In the genomic region with DNA sequence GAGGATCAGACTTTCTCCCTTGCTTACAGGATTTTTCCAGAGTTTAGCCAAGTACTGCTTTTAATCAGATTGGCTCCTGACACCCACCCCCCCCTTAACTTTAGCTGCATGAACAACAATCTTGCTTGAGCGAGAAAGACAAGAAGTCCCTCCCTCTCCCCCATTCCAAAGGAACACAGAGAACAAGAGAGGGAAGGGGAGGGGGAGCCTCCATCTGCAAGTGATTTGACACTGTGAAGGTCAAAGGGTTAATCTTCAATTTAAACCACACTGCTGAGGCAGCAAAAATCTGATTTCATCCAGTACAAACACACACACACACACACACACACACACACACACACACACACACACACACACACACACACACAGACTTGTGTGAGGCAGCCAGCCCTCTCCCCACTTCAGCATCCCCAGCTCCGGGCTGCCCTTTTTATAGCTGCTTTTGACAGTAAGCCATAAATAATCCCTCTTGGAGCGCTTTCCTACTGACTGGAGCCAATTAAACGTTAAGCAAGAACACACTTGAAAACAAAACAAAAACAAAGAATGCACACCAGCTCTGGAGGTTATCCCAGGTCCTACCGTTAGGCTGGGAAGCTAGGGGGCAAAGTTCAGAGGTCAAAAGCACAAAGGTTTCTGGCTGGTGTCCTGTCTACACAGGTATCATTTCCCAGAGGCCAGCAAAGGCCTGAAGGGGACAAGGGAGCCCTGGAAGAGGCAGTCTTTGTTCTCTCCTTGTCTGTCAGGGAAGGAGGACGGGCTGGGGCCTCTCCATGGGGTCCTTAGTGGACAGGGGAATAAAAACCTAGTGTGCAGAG, we compare ENCODE assay signal across 9 mouse cellular contexts. TPM values are rescaled to one million over a fixed set of nuclear protein-coding genes. Genes with fewer than 3 reads are reported as not detected.
DNase-seq lines count a peak whose midpoint lies in the region; ATAC-seq and TF ChIP-seq lines count a peak whose summit lies in the region.
"Had no signal": no experiment of that assay in that cellular context is flagged by ENCODE, and none has a peak within 500 bp of the region (broad histone marks: within the 10 kb centered on the region; RNA-seq: fewer than 3 reads in every experiment).

No protein-coding gene starts in this region.

- H3K4me1 ChIP-seq in midbrain, embryonic 12.5 days, result peaks cover 50% of the 10 kb centered on the region

- H3K4me2 ChIP-seq in midbrain, embryonic 12.5 days (replicated peaks), result peak overlapping the region; percentile 22; the same call in 1 of the 2 replicates

- H3K36me3 ChIP-seq in midbrain, embryonic 12.5 days, result peaks cover 2% of the 10 kb centered on the region; the same call in 1 of the 2 replicates

- WGBS in midbrain, embryonic 12.5 days, result 4% methylated on average over 6 of the region's 6 CpGs

- 0 out of 2 replicates have a peak overlapping the region, but pooled peaks have one; percentile 5 for H3K9ac ChIP-seq in midbrain, embryonic 12.5 days (replicated peaks)

- no peaks in the 10 kb centered on the region for H3K27me3 ChIP-seq in midbrain, embryonic 12.5 days

- no peak overlapping the region for H3K4me3 ChIP-seq in layer of hippocampus, adult 2 months
- no peak overlapping the region for H3K4me3 ChIP-seq in midbrain, embryonic 12.5 days

- H3K9me3 ChIP-seq in midbrain, embryonic 12.5 days, result no peaks in the 10 kb centered on the region

- no peak for TF ChIP-seq CTCF in layer of hippocampus, adult 2 months (conservative IDR thresholded peaks at IDR 0.05)

- no peak for DNase-seq in layer of hippocampus, adult 2 months (ENCODE audit: low spot score in 2 of 2)
- no peak for DNase-seq in layer of hippocampus, postnatal 14 days (ENCODE audit: low spot score in 2 of 2)
- peak; percentile 66 for DNase-seq in heart, adult 8-10 months (ENCODE audit: low spot score)
- DNase-seq in kidney, adult 9 months, result peak; percentile 81
- no peak for DNase-seq in cerebellum, postnatal 10 days
- DNase-seq in frontal cortex, postnatal 36 days (ENCODE audit: low spot score in 2 of 2), result no peak

- peak; percentile 53 for ATAC-seq in midbrain, embryonic 12.5 days (ENCODE audit: low FRiP score, low read depth)
- no peak for ATAC-seq in inflammation-experienced regulatory T-cells, adult 6 months

- 0 out of 2 replicates have a peak overlapping the region, but pooled peaks have one; percentile 25 for H3K27ac ChIP-seq in layer of hippocampus, adult 2 months
- peak overlapping the region; percentile 68 for H3K27ac ChIP-seq in midbrain, embryonic 12.5 days (replicated peaks)
- H3K27ac ChIP-seq: macrophage had no signal

RNA-seq across cellular contexts. Expression of gene Bmf, which starts 16.4 kb away (rescaled TPM):
- 1 to 10 TPM; 1.9 to 2.8 TPM for total RNA-seq in layer of hippocampus, adult 2 months (2021)
- total RNA-seq in layer of hippocampus, postnatal 14 days (2021), result 1 to 10 TPM; 5.2 to 6.7 TPM
- 1 to 10 TPM; 2.8 to 9.8 (median 7.7) TPM for total RNA-seq in heart, adult 8-10 months (2022)
- 2.1 and 4.1 TPM in 2 replicates for polyA plus RNA-seq in midbrain, embryonic 12.5 days (2016; fragmentation: Nextera tagmentation; extraction: Ambion mirVana)
- 1 to 10 TPM in 2 of 3 experiments, under 1 TPM in 1; 0.81 to 2.8 (median 1.7) TPM for polyA plus RNA-seq in inflammation-experienced regulatory T-cells, adult 6 months (2017; shearing (Covaris generic))

RNA-seq across cellular contexts. Expression of gene Srp14, which starts 53.6 kb away (rescaled TPM):
- 100 to 1,000 TPM; 181 TPM for total RNA-seq in layer of hippocampus, adult 2 months (2021)
- 100 to 1,000 TPM; 169 to 184 TPM for total RNA-seq in layer of hippocampus, postnatal 14 days (2021)
- total RNA-seq in heart, adult 8-10 months (2022), result 100 to 1,000 TPM; 124 to 135 (median 133) TPM
- 280 and 286 TPM in 2 replicates for polyA plus RNA-seq in midbrain, embryonic 12.5 days (2016; fragmentation: Nextera tagmentation; extraction: Ambion mirVana)
- polyA plus RNA-seq in inflammation-experienced regulatory T-cells, adult 6 months (2017; shearing (Covaris generic)), result 100 to 1,000 TPM; 288 to 331 (median 298) TPM

Comparison
In these comparisons a context has a peak if more than half of its experiments do, and no peak if none do; other contexts are left out.
1. DNase-seq: peak in heart, adult 8-10 months (single experiment) and kidney, adult 9 months (single experiment); none in layer of hippocampus, adult 2 months (0 of 2), layer of hippocampus, postnatal 14 days (0 of 2), cerebellum, postnatal 10 days (0 of 2) and frontal cortex, postnatal 36 days (0 of 2).